Mouse (Mus musculus): Measurements from ENCODE around the gene Sfxn4. TPM values are rescaled to one million over a fixed set of nuclear protein-coding genes. Genes with fewer than 3 reads are reported as not detected.

Gene Sfxn4
- polyA plus RNA-seq, 1 experiment: 2.6 TPM

DNA sequence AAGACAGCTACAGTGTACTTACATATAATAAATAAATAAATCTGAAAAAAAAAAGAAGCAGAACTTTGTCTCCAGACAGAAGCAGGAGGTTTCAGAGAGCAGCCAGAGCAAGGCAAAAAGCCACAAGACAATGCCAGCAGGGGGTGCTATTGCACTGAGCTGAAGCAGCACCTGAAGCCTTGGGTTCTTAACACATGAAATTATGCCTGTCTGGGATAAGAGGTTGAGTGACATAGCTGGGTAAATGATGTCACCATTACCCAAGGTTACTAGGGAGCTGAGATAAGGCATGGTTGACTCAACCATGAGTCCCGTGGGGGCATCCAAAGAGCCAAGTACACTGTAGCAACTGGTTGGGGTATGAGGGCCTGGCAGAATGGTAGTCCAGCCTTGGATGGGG lies 23.5 kb downstream of the Sfxn4 start:
- DNase-seq (ENCODE audit: low read depth): no peak

- DNase-seq (ENCODE audit: low read depth): no peak
These were observed 42.6 kb downstream of the Sfxn4 start for GRCm38 (mm10) chr19:60818677-60819076.

- no peak for DNase-seq (ENCODE audit: low read depth)
These were observed 48.1 kb downstream of the Sfxn4 start for GRCm38 (mm10) chr19:60813133-60813532.

DNA sequence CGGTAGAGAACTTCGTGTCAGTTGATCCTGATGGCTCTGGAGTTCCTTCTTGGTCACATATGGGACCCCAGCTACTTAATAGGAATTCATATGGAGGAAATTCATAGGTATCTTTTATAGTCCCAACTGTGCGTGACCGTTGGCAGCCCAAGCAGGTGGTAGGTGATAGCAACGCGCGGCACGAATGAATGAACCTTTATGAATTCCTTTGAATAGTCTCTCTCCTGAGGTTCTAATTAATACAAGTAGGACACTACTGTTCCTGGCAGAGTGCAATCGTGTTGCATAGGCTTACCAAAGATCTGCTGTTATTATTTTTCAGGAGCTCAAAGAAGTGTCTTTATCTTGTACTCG lies 49.3 kb downstream of the Sfxn4 start:
- no peak for DNase-seq (ENCODE audit: low read depth)

- DNase-seq (ENCODE audit: low read depth): no peak
These were observed 49.9 kb downstream of the Sfxn4 start, which contains the start of gene Fam45a for GRCm38 (mm10) chr19:60811098-60812035. Gene Fam45a (plus strand): TSS chr19:60811585.

- DNase-seq (ENCODE audit: low read depth): no peak
These were observed 51.4 kb downstream of the Sfxn4 start for GRCm38 (mm10) chr19:60809927-60810326.

DNA sequence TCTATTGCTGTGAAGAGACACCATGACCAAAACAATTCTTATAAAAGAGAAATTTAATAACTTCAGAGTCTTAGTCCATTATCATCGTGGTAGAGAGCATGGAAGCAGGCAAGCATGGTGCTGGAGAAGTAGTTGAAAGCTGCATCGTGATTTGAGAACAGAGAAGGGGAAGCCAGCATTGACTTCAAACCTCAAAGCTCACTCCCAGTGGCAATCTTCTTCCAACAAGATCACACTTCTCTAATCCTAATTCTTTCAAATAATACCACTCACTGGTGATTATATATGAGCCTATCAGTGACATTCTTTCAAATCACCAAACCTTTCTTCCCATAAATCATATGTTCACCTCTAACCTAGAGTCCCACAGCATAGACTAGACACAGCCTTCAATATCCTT lies 56.4 kb downstream of the Sfxn4 start:
- no peak for DNase-seq (ENCODE audit: low read depth)

- DNase-seq (ENCODE audit: low read depth): no peak
These were observed 61.3 kb downstream of the Sfxn4 start for GRCm38 (mm10) chr19:60799867-60800569.

- DNase-seq (ENCODE audit: low read depth): no peak
These were observed 63.9 kb downstream of the Sfxn4 start for GRCm38 (mm10) chr19:60797415-60797814.

DNA sequence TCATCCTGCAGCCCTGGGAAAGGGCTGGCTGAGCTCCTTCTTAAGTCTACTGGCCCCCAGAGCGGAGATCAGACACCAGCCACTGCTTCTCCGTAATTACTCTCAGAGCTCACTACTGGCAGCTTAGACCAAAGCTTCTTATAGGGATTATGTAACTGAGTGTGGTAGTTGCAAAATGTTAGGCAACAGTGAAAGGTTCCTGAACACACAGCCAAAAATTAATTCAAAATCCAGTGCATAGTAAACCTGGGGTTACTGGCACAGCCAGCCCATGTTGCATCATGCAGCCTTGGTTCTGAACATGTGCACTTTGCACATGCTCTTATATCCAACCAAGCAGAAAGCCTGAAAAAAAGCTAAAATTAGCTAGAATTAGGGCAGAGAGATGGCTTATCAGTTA lies 66.0 kb downstream of the Sfxn4 start:
- DNase-seq (ENCODE audit: low read depth): peak; percentile 85

- DNase-seq (ENCODE audit: low read depth): no peak
These were observed 68.0 kb downstream of the Sfxn4 start for GRCm38 (mm10) chr19:60793170-60793707.

GRCm38 (mm10) chr19:60791164-60791563 lies 70.1 kb downstream of the Sfxn4 start:
- no peak for DNase-seq (ENCODE audit: low read depth)

- DNase-seq (ENCODE audit: low read depth): peak; percentile 44
These were observed 70.6 kb downstream of the Sfxn4 start, which contains the start of gene Eif3a for GRCm38 (mm10) chr19:60790551-60791161. Gene Eif3a (minus strand): TSS chr19:60790658.

DNA sequence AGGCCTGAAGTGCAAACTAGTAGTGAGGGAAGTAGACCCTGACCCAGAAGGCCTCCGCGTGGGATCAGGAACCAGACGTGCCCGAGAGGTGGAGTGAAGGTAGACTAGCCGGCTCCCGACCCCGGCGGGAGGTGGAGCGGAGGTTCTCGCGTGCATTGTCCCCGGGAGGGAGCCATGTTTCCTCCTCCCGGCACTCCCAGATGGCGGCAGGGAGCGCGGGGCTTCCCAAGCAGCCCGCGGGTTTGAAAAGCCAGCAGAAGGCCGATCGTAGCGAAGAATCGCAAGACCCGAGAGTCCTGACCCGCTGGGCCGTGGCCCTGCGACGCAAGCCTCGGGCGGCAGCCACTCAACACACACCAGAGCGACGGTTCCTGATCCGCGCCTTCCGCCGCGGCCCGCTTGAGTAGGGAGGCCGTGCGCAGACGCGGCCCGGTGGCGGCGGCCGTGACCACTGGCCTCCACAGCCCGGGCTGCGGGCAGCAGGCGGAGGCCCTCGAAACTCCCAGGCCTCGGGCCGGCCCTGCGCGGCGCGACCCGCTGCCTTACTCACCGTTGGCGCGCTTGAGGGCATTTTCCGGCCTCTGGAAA lies 71.3 kb downstream of the Sfxn4 start:
- no peak for DNase-seq (ENCODE audit: low read depth)

GRCm38 (mm10) chr19:60789452-60789851 lies 71.8 kb downstream of the Sfxn4 start:
- no peak for DNase-seq (ENCODE audit: low read depth)

DNA sequence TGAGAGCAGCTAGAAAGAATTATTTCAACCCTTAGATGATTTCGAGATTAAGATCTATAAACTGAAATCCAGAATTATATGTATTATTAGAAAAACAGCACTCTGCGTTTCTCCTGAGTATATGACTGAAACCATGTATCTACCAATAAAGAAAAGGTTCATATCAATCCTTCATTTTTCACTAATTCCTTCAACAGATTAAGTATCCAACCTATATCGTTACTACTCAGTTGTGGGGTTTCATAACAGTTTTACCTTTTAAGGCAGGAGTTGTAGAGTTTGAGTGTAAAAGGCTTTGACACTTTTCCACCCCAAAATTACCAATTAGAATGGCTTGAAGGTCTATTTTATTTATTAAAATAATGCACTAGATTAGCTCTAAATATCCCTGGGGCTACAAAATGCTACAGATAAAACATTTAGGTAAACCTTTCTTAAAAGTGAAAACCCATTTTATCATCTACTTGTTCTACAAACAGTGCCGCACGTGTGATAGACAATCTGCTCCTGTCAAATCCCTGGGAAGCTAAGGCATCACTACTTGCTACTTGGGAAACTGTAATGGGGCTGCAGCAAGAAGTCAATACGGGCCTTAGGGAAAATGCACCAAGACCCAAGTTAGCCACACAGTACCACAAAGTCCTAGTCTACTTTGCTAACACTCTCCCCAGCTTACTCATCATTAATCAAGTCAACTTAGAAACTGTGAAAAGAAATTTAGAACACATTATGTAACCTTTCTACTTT lies 72.9 kb downstream of the Sfxn4 start:
- no peak for DNase-seq (ENCODE audit: low read depth)

DNA sequence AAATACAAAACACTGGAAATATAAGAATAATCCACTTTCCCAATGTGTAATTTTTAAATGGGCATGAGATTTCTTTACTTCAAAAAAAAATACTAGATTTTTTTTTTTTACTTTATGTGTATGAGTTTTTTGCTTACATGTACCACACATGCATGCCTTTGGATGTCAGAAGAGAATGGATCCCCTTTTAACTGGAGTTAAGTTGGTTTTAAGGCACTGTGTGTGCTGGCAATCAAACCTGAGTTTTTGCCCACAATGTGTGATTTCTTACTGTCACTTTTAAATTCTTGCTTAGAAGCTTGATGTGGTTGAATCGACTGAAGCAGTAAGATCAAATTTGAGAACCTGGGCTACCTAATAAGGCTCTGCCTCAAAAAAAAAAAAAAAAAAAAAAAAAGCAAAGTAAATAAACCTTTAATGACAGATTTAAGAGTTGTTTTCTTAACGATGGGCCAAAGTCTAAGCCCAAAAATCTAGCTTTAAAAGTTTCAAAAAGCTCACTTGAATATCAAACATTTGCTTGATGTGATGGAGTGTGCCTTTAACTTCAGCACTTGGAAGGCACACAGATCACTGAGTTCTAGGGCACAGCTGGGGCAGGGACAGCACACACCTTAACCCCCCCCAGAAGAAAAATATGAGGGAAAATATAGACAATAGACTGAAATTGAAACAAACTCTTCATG lies 73.7 kb downstream of the Sfxn4 start:
- DNase-seq (ENCODE audit: low read depth): no peak

Measured in gonadal fat pad, adult 2 months (tissue).